In genomic region chr4:57561055-57561454, GRCm38 (mm10) we compare ENCODE assay signal across 8 mouse cellular contexts. TPM values are rescaled to one million over a fixed set of nuclear protein-coding genes. Genes with fewer than 3 reads are reported as not detected.
A peak's percentile ranks its signal among the peaks of the same experiment; 100 is the strongest.
DNase-seq lines count a peak whose midpoint lies in the region; ATAC-seq lines count a peak whose summit lies in the region.

No protein-coding gene starts in this region.

- WGBS in kidney, embryonic 16.5 days: 77% methylated on average over 6 of the region's 6 CpGs

- no peak for ATAC-seq in kidney, embryonic 16.5 days (ENCODE audit: low FRiP score, low TSS enrichment)
- ATAC-seq in granulocyte monocyte progenitor cell, adult 5-6 weeks (replicated peaks; ENCODE audit: poor library complexity, severe bottlenecking): no peak

- H3K27ac ChIP-seq in kidney, embryonic 16.5 days (ENCODE audit: low read length): peak overlapping the region; percentile 51; the same call in 1 of the 2 replicates

- intact Hi-C loops in left cerebral cortex, postnatal 10 days (cut with DNase I): no loop called here

- H3K4me2 ChIP-seq in kidney, embryonic 16.5 days (replicated peaks; ENCODE audit: low read depth, low read length): no peak overlapping the region

- DNase-seq in kidney, postnatal 25 days: no peak
- DNase-seq in frontal cortex, postnatal 36 days (ENCODE audit: low spot score in 2 of 2): peak; percentile 62 to 84
- peak; percentile 42 to 78 for DNase-seq in left cerebral cortex, postnatal 10 days (ENCODE audit: extremely low spot score in 1 of 2, low spot score in 2 of 2)
- DNase-seq in right cerebral cortex, postnatal 25 days: peak; percentile 57
- DNase-seq in thymus, postnatal 14 days: no peak
- no peak for DNase-seq in kidney, adult 11 months

- H3K9ac ChIP-seq in kidney, embryonic 16.5 days (replicated peaks; ENCODE audit: low read length): no peak overlapping the region

- peaks cover 15% of the 10 kb centered on the region; the same call in 1 of the 2 replicates for H3K4me1 ChIP-seq in kidney, embryonic 16.5 days (ENCODE audit: insufficient read depth, low read length)

- H3K36me3 ChIP-seq in kidney, embryonic 16.5 days (ENCODE audit: insufficient read depth, low read length): no peaks in the 10 kb centered on the region

- H3K27me3 ChIP-seq in kidney, embryonic 16.5 days (ENCODE audit: insufficient read depth, low read length): no peaks in the 10 kb centered on the region

- H3K4me3 ChIP-seq in kidney, embryonic 16.5 days (ENCODE audit: low read length): no peak overlapping the region

- H3K9me3 ChIP-seq in kidney, embryonic 16.5 days (ENCODE audit: low read length): no peaks in the 10 kb centered on the region

RNA-seq across cellular contexts. Expression of gene Pakap, which starts 6.9 kb away (rescaled TPM):
- 21.4 and 21.8 TPM in 2 replicates for polyA plus RNA-seq in kidney, embryonic 16.5 days (2015; fragmentation: Nextera tagmentation; extraction: Ambion mirVana)
- 10 to 100 TPM; 19.1 to 20.7 TPM for total RNA-seq in left cerebral cortex, postnatal 10 days (2021)
- total RNA-seq in granulocyte monocyte progenitor cell, adult 5-6 weeks (2014; fragmentation: Nextera tagmentation): not detected in 2 replicates
- 0.10 TPM in 1 of 2 replicates, not detected in the other for total RNA-seq in granulocyte monocyte progenitor cell, adult 5-6 weeks (2017)

Comparison
In these comparisons a context has a peak if more than half of its experiments do, and no peak if none do; other contexts are left out.
1. DNase-seq: peak in frontal cortex, postnatal 36 days (2 of 2), left cerebral cortex, postnatal 10 days (2 of 2) and right cerebral cortex, postnatal 25 days (single experiment); none in kidney, postnatal 25 days (0 of 2), thymus, postnatal 14 days (single experiment) and kidney, adult 11 months (single experiment).
2. RNA of gene Pakap, which starts 6.9 kb away (total RNA-seq): 19.1 to 20.7 TPM in left cerebral cortex, postnatal 10 days; 0.10 TPM in granulocyte monocyte progenitor cell, adult 5-6 weeks; every median in the first group is over 10 times any median in the second.